Mouse (Mus musculus) C2C12 (cell line): ENCODE results near the gene Usp33. TPM values are rescaled to one million over a fixed set of nuclear protein-coding genes. Genes with fewer than 3 reads are reported as not detected.

ENCODE experiments used
- H3K27me3 ChIP-seq: one replicate; pipeline ENCODE4 v1.6.1; 2011; ENCODE audit not compliant: control insufficient read depth, insufficient read depth, insufficient read length
- H3K36me3 ChIP-seq: one replicate; pipeline ENCODE4 v1.6.1; 2011; ENCODE audit not compliant: control insufficient read depth, insufficient read depth
- H3K4me3 ChIP-seq: one replicate; pipeline ENCODE4 v1.5.1; 2011; ENCODE audit warnings: mild to moderate bottlenecking, control low read depth; ENCODE audit not compliant: poor library complexity, insufficient read depth, severe bottlenecking
- H3K79me2 ChIP-seq: one replicate; pipeline ENCODE4 v1.6.1; 2011; ENCODE audit not compliant: control insufficient read depth, insufficient read depth
- H3K79me3 ChIP-seq: one replicate; pipeline ENCODE4 v1.6.1; 2011; ENCODE audit warnings: low read depth, control low read depth
- H3ac ChIP-seq: one replicate; pipeline ENCODE3; 2011; ENCODE audit warnings: low read depth; ENCODE audit not compliant: control insufficient read depth, insufficient read length
- CEBPB ChIP-seq: IDR thresholded peaks from one replicate; pipeline ENCODE4 v1.6.1; 2011; ENCODE audit warnings: low read depth, mild to moderate bottlenecking, control low read depth, moderate library complexity
- CTCF ChIP-seq: IDR thresholded peaks from one replicate; pipeline ENCODE4 v1.5.1; 2011; ENCODE audit not compliant: control insufficient read depth, insufficient read depth, insufficient read length
- FOSL1 ChIP-seq: IDR thresholded peaks from one replicate; pipeline ENCODE4 v1.8.0; 2011; ENCODE audit warnings: mild to moderate bottlenecking, low read length; ENCODE audit not compliant: poor library complexity, insufficient read depth, severe bottlenecking
- MAX ChIP-seq: IDR thresholded peaks from one replicate; pipeline ENCODE4 v1.6.1; 2011; ENCODE audit warnings: mild to moderate bottlenecking, control low read depth
- MYOD1 ChIP-seq: IDR thresholded peaks from one replicate; pipeline ENCODE4 v1.6.1; 2011; ENCODE audit warnings: low read depth; ENCODE audit not compliant: control insufficient read depth, insufficient read length
- MYOG ChIP-seq: IDR thresholded peaks from one replicate; pipeline ENCODE4 v1.6.1; 2011; ENCODE audit not compliant: control insufficient read depth, insufficient read length; ENCODE audit errors: extremely low read depth
- USF1 ChIP-seq: IDR thresholded peaks from one replicate; pipeline ENCODE4 v1.6.1; 2011; ENCODE audit warnings: low read depth, mild to moderate bottlenecking, control low read depth, moderate library complexity
- polyA plus RNA-seq: library from polyadenylated mRNA; unstranded; fragments of >200 nt; fragmentation: generic; extraction: Trizol; gene quantifications from one replicate; pipeline ENCODE4 v1.2.1, GENCODE M21; 2012; ENCODE audit warnings: missing spikeins

Gene Usp33
- polyA plus RNA-seq, 1 experiment, result 8.4 TPM

DNA sequence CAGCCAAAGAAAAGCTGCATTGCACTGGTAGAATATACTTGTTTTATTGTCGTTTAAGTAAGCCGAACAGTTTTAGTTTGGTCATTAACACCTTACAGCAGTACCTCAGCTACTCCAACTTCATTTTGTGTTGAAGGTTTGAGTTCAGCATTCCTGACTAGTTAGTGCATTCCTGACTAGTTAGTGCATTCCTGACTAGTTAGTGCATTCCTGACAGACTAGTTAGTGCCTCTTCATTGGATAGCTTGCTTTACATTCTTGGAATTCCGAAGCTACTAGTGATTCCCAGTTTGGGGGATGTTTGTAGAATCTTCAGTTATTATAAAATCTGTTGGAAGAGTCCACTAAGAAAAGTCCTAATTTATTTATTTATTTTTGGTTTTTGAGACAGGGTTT is 56.4 kb downstream of the Usp33 start:
- no peak overlapping the region for H3ac ChIP-seq
- no peak overlapping the region for H3K4me3 ChIP-seq
- H3K79me2 ChIP-seq, result peaks cover 100% of the 10 kb centered on the region
- H3K79me3 ChIP-seq, result peaks cover 96% of the 10 kb centered on the region
- TF ChIP-seq CTCF (no peak), CEBPB (no peak), MYOG (no peak), USF1 (no peak)
- H3K36me3 ChIP-seq, result peaks cover 10% of the 10 kb centered on the region
- no peaks in the 10 kb centered on the region for H3K27me3 ChIP-seq

- Histone ChIP-seq H3K27me3 (no peaks in the 10 kb centered on the region), H3K79me3 (peaks cover 95% of the 10 kb centered on the region), H3ac (no peak overlapping the region), H3K79me2 (peaks cover 100% of the 10 kb centered on the region), H3K4me3 (no peak overlapping the region), H3K36me3 (peaks cover 8% of the 10 kb centered on the region)
- no peak for TF ChIP-seq CEBPB
- TF ChIP-seq CTCF, result no peak
- TF ChIP-seq MAX, result no peak
- TF ChIP-seq FOSL1, result no peak
- TF ChIP-seq MYOG, result no peak
- no peak for TF ChIP-seq USF1
- no peak for TF ChIP-seq MYOD1
Measured at GRCm38 (mm10) chr3:152403827-152404226, 57.5 kb downstream of the Usp33 start.

DNA sequence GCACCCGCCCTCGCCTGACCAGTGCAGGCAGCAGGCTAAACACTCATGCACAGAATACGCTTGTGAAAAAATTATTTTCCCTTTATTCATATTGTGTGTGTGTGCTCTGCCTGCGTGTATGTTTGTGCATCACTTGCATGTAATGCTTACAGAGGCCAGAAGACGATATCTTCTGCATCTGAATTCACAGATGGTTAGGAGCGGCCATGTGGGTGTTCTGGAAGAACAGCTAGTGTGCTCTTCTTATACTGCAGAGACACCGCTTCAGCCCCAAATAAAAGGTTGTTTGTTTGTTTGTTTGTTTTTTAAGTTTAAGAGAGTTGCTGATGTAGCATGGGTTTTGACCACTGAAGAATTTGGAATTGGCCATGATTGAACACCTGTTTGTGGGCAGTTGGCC is 59.1 kb downstream of the Usp33 start:
- TF ChIP-seq USF1 (no peak), CTCF (no peak), MYOG (no peak), CEBPB (no peak), MYOD1 (no peak), MAX (no peak), FOSL1 (no peak)
- H3K27me3 ChIP-seq, result no peaks in the 10 kb centered on the region
- H3K4me3 ChIP-seq, result no peak overlapping the region
- H3K36me3 ChIP-seq, result peaks cover 9% of the 10 kb centered on the region
- peaks cover 100% of the 10 kb centered on the region for H3K79me2 ChIP-seq
- H3K79me3 ChIP-seq, result peaks cover 94% of the 10 kb centered on the region
- no peak overlapping the region for H3ac ChIP-seq

DNA sequence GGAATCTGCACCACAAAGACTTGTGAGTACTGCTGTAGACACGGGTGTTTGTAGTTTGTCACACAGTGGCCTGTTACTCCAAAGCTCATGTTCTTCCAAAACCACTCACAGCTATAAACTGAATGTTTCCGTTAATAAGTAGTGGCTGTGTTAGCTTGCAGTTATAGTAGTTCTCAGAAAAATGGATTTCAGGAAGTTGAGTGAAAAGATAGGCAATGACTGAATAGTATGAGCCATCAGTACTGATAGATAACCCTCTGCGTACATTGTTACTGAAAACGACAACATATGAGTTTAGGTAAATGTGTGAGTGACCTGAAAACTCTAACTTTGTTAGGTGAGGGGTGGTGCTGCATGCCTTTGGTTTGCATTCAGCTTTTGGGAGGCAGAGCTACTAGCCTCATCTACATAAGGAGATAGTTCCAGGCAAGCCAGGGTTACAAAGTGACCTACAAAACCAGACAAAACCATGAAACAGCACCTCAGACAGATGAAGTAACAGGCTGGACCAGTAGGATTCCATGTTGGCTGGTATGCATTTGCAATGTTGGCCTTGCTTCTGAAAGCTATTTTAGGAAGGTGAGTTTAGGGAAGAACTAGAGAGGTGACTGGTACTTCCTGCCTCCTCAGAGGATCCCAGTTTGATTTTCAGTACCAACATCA is 59.8 kb downstream of the Usp33 start:
- Histone ChIP-seq H3K79me2 (peaks cover 100% of the 10 kb centered on the region), H3ac (no peak overlapping the region), H3K27me3 (no peaks in the 10 kb centered on the region), H3K4me3 (no peak overlapping the region), H3K36me3 (peaks cover 13% of the 10 kb centered on the region), H3K79me3 (peaks cover 94% of the 10 kb centered on the region)
- TF ChIP-seq MYOD1 (no peak), FOSL1 (no peak), MYOG (no peak), MAX (no peak), CEBPB (no peak), CTCF (no peak), USF1 (no peak)

DNA sequence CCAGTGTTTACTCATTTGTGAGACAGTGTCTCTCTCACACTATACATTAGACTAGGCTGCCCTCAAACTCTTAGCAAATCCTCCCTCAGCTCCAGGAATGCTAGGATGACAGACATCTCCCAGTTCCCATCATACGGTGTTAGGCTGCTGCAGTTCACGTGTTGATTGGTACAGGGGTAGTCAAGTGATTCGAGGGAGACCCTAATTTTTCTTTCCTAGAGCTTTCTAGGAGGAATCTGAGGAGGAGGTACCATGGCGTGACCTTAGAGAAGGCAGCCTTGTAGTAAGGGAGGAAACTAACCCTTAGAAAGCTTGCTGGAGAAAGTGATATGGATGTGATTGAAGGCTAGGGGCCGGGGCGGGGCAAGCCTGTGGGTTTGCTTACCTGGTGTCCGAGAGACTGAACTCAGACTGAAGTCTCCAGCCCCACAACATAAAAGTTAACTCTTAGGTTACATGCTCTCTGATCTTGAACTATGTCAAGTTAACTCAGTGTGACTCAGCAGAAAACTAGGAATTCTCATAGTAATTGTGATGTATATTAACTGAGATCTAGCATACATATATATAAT is 64.8 kb downstream of the Usp33 start:
- TF ChIP-seq CTCF (no peak), USF1 (no peak), MYOG (no peak), FOSL1 (no peak), CEBPB (no peak), MYOD1 (no peak), MAX (no peak)

DNA sequence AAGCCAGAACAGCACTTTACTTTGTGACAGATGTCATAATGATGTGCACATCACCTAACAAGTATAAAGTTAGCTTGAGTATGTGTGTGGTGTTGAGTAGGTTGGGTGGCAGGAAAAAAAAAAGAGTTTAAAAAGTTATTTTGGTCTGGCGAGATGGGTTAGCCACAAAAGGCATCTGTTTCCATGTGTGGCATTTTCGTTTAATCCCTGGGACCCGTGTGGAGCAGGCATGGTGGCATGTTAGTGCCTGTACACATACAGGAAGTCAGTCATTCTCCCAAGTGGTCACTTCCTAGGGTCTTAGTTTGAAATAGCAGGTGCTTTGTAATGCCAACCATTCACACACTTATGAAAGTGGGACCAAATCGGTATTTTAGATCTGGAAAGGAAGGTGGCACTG is 66.1 kb downstream of the Usp33 start:
- H3K36me3 ChIP-seq, result peaks cover 10% of the 10 kb centered on the region
- no peak for TF ChIP-seq MYOG
- TF ChIP-seq CEBPB, result no peak
- no peak for TF ChIP-seq USF1
- no peak for TF ChIP-seq FOSL1
- no peak for TF ChIP-seq MYOD1
- TF ChIP-seq CTCF, result no peak
- no peak for TF ChIP-seq MAX
- no peak overlapping the region for H3K4me3 ChIP-seq

More for the DNA sequence above, 64.8 kb downstream of the Usp33 start:
- Histone ChIP-seq H3K27me3 (no peaks in the 10 kb centered on the region), H3K79me3 (peaks cover 94% of the 10 kb centered on the region), H3ac (no peak overlapping the region), H3K79me2 (peaks cover 100% of the 10 kb centered on the region), H3K4me3 (no peak overlapping the region), H3K36me3 (peaks cover 13% of the 10 kb centered on the region)

More for the DNA sequence above, 66.1 kb downstream of the Usp33 start:
- peaks cover 100% of the 10 kb centered on the region for H3K79me2 ChIP-seq
- no peaks in the 10 kb centered on the region for H3K27me3 ChIP-seq
- H3ac ChIP-seq, result no peak overlapping the region
- H3K79me3 ChIP-seq, result peaks cover 95% of the 10 kb centered on the region
